Mouse (Mus musculus) neural tube, embryonic 10.5 days (tissue): ENCODE measurements around the gene Prl3d1.
"Not testable (repeated sequence)": the region's sequence is repeated elsewhere in the genome, so short reads cannot be mapped to it uniquely, and the experiment has no call there.

Experiments used
- DNase-seq: peaks from one replicate; pipeline ENCODE4 v3.0.0-alpha.2; 2017; ENCODE audit warnings: low spot score; ENCODE audit errors: extremely low spot score

Gene Prl3d1

DNA sequence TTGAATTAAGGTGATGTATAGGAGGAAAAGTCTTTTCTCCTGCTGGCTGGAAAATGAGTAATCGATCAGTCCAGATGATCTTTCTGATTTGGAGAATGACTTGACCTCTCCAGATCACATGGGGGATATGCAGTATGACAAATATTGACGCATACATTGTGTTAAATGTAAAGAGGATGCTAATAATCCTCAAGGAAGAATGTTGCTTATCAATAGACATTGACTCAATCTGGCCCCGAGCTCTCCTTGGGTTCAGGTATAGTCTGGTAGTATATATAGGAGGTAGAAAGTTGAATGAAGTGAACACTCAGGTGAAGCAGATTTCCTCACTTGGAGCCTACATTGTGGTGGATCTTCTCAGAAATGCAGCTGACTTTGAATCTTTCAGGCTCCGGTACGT, at the start of gene Prl3d1:
TSS of gene Prl3d1 (plus strand) at position 301 of the 400 bp plus-strand sequence.
- DNase-seq: not testable (repeated sequence)

DNA sequence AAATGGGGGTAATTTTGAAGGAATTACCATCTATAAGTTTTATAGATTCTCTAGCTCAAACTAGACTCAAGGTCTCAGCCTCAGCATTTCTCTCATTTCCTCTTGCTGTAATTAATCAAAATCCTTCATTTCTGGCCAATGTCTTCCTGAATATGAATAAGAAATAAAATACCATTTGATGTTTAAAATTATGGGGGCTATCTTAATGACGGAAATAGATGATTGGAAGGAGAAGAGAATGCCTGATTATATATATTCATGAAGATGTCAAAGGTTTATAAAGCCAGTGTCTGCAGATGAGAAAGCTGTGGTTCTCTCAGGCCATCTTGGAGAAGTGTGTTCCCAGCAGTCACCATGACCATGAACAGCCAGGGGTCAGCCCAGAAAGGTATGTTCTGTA, 36.7 kb upstream of the Prl3d1 start, which contains the start of gene Prl:
TSS of gene Prl (plus strand) at position 301 of the 400 bp plus-strand sequence.
- no peak for DNase-seq

DNA sequence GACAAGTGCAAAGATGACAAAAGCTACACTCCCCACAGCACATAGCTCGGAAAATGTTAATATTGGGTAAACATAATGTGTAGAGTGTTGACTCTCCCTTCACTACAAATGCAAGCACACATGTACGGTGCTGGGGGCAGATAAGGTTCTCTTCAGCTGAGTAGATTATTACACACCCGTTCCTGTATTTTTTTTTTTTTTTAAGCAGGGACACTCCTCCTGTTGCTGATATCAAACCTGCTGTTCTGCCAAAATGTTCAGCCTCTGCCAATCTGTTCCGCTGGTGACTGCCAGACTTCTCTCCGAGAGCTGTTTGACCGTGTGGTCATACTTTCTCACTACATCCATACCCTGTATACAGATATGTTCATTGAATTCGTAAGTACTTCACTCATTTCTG, 34.8 kb upstream of the Prl3d1 start:
- DNase-seq: no peak

DNA sequence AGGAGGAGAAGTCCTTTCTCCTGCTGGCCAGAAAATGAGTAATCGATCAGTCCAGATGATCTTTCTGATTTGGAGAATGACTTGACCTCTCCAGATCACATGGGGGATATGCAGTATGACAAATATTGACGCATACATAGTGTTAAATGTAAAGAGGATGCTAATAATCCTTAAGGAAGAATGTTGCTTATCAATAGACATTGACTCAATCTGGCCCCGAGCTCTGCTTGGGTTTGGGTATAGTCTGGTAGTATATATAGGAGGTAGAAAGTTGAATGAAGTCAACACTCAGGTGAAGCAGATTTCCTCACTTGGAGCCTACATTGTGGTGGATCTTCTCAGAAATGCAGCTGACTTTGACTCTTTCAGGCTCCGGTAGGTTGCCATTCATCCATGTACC, 27.4 kb downstream of the Prl3d1 start, which contains the start of gene Prl3d2:
TSS of gene Prl3d2 (plus strand) at position 301 of the 400 bp plus-strand sequence.
- not testable (repeated sequence) for DNase-seq

GRCm38 (mm10) chr13:27148264-27148663, 54.3 kb downstream of the Prl3d1 start:
- DNase-seq: no peak
